ENCODE assay signal across 8 mouse cellular contexts in the genomic region with DNA sequence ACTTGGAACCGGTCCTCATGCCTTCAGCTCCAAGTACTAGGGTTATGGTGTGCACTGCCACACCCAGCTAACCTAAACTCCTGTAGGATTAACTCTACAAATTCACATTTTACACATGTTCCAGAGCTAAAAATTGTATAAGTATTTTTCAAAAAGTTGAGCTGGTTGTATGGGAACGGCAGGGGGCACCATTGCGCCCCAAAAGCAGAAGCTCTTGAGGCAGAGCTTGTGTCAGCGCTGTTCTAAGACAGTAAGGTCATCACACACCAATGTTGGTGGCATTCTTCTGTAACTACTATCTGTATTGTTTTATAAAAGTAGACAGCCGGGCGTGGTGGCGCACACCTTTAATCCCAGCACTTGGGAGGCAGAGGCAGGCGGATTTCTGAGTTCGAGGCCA. TPM values are rescaled to one million over a fixed set of nuclear protein-coding genes. Genes with fewer than 3 reads are reported as not detected.
A peak's percentile ranks its signal among the peaks of the same experiment; 100 is the strongest.
DNase-seq lines count a peak whose midpoint lies in the region; ATAC-seq and TF ChIP-seq lines count a peak whose summit lies in the region.

No protein-coding gene starts in this region.

- intact Hi-C loops in left cerebral cortex, postnatal 25 days (cut with DNase I): loop anchor here (10.0 kb wide), 1 partner anchor 55 kb away; no protein-coding TSS in a partner anchor

- H3K4me1 ChIP-seq in bone marrow, adult 2 months (ENCODE audit: control insufficient read depth, insufficient read depth, low read length): no peaks in the 10 kb centered on the region

- 65% methylated on average over 9 of the region's 9 CpGs for WGBS in bone marrow, adult 2 months

- ATAC-seq in activated CD4-positive, CD25-positive, alpha-beta regulatory T cell, adult 4 months: no peak

- no peak overlapping the region for H3K27ac ChIP-seq in bone marrow, adult 2 months (ENCODE audit: control insufficient read depth, insufficient read depth, low read depth, low read length, poor library complexity)

- TF ChIP-seq POLR2A in bone marrow, adult 2 months (IDR thresholded peaks at IDR 0.05; ENCODE audit: borderline replicate concordance, control insufficient read depth, low read depth, low read length): no peak

- no peak overlapping the region for H3K4me3 ChIP-seq in bone marrow, adult 2 months (replicated peaks; ENCODE audit: control insufficient read depth, low read depth, low read length)

- TF ChIP-seq CTCF in bone marrow, adult 2 months (IDR thresholded peaks at IDR 0.05; ENCODE audit: control insufficient read depth, insufficient read depth, low read length): peak; percentile 67

- DNase-seq in cerebellum, postnatal 10 days: peak; percentile 12 to 13
- DNase-seq in cerebellum, adult 11 months: no peak
- DNase-seq in layer of hippocampus, postnatal 10 days (ENCODE audit: low spot score in 2 of 2): peak; percentile 6 to 16
- no peak for DNase-seq in layer of hippocampus, adult 8-10 months (ENCODE audit: low spot score in 2 of 2)
- peak; percentile 4 for DNase-seq in mesoderm, embryonic 11.5 days (ENCODE audit: low read depth, low spot score)
- no peak for DNase-seq in left cerebral cortex, postnatal 25 days (ENCODE audit: low spot score in 2 of 2)

RNA-seq across cellular contexts. Expression of gene Bbs4, which starts 13.3 kb away (rescaled TPM):
- total RNA-seq in layer of hippocampus, postnatal 10 days (2021): 10 to 100 TPM; 29.9 to 32.1 TPM
- 10 to 100 TPM; 35.8 to 49.9 (median 43.4) TPM for total RNA-seq in layer of hippocampus, adult 8-10 months (2022)
- polyA plus RNA-seq in bone marrow, adult 2 months (2011; ENCODE audit: insufficient read depth, insufficient read length, low replicate concordance, missing spikeins): 4.5 TPM in 1 of 2 replicates, not detected in the other
- 10 to 100 TPM; 41.1 to 42.3 TPM for total RNA-seq in left cerebral cortex, postnatal 25 days (2021)
- polyA plus RNA-seq in activated CD4-positive, CD25-positive, alpha-beta regulatory T cell, adult 4 months (2017; shearing (Covaris generic)): 10 to 100 TPM; 13.0 to 13.3 TPM

RNA-seq across cellular contexts. Expression of gene Adpgk, which starts 48.6 kb away (rescaled TPM):
- 10 to 100 TPM; 19.6 to 20.8 TPM for total RNA-seq in layer of hippocampus, postnatal 10 days (2021)
- 10 to 100 TPM; 15.3 to 19.8 (median 17.9) TPM for total RNA-seq in layer of hippocampus, adult 8-10 months (2022)
- polyA plus RNA-seq in bone marrow, adult 2 months (2011; ENCODE audit: insufficient read depth, insufficient read length, low replicate concordance, missing spikeins): 81.1 and 196 TPM in 2 replicates
- 10 to 100 TPM; 14.9 to 17.2 TPM for total RNA-seq in left cerebral cortex, postnatal 25 days (2021)
- polyA plus RNA-seq in activated CD4-positive, CD25-positive, alpha-beta regulatory T cell, adult 4 months (2017; shearing (Covaris generic)): 10 to 100 TPM in 1 of 2 experiments, 1 to 10 TPM in 1; 7.7 to 12.4 TPM

Comparison
In these comparisons a context has a peak if more than half of its experiments do, and no peak if none do; other contexts are left out.
1. DNase-seq: peak in cerebellum, postnatal 10 days (2 of 2), layer of hippocampus, postnatal 10 days (2 of 2) and mesoderm, embryonic 11.5 days (single experiment); none in cerebellum, adult 11 months (single experiment), layer of hippocampus, adult 8-10 months (0 of 2) and left cerebral cortex, postnatal 25 days (0 of 2).